Mouse (Mus musculus) limb, embryonic 11.5 days (tissue): ENCODE results near the gene Ttc39b. TPM values are rescaled to one million over a fixed set of nuclear protein-coding genes. Genes with fewer than 3 reads are reported as not detected.

Source experiments
- ATAC-seq: fragments of 200-750 bp; cut with Nextera tagmentation; 2 replicates; pipeline ENCODE4 v1.8.0; 2017; ENCODE audit warnings: low read depth; ENCODE audit not compliant: insufficient number of reproducible peaks, low FRiP score, low TSS enrichment
- DNase-seq: peaks from one replicate; pipeline ENCODE4 v3.0.0-alpha.2; 2015; ENCODE audit warnings: low spot score
- H3K27ac ChIP-seq: fragments of 300-500 bp; sonication (generic); replicated peaks from 2 replicates; pipeline ENCODE4 v1.5.1; 2014; ENCODE audit warnings: low read depth, mild to moderate bottlenecking, low read length
- H3K27me3 ChIP-seq: fragments of 300-500 bp; sonication (generic); 2 replicates; pipeline ENCODE4 v1.6.1; 2014; ENCODE audit warnings: mild to moderate bottlenecking, low read length, mixed read lengths; ENCODE audit not compliant: control insufficient read depth, insufficient read depth
- H3K36me3 ChIP-seq: fragments of 300-500 bp; sonication (generic); 2 replicates; pipeline ENCODE4 v1.6.1; 2014; ENCODE audit warnings: mild to moderate bottlenecking, low read length, moderate library complexity, mixed read lengths; ENCODE audit not compliant: control insufficient read depth, insufficient read depth
- H3K4me1 ChIP-seq: fragments of 300-500 bp; sonication (generic); 2 replicates; pipeline ENCODE4 v1.6.1; 2014; ENCODE audit warnings: low read length, mixed read lengths; ENCODE audit not compliant: control insufficient read depth, insufficient read depth
- H3K4me2 ChIP-seq: fragments of 300-500 bp; sonication (generic); 2 replicates; pipeline ENCODE4 v1.6.1; 2014; ENCODE audit warnings: low read depth, mild to moderate bottlenecking, moderate library complexity; ENCODE audit not compliant: severe bottlenecking
- H3K4me3 ChIP-seq: fragments of 300-500 bp; sonication (generic); 2 replicates; pipeline ENCODE4 v1.5.1; 2014; ENCODE audit warnings: low read depth, low read length
- H3K9ac ChIP-seq: fragments of 300-500 bp; sonication (generic); 2 replicates; pipeline ENCODE4 v1.6.1; 2014; ENCODE audit warnings: mild to moderate bottlenecking, low read length
- H3K9me3 ChIP-seq: fragments of 300-500 bp; sonication (generic); 2 replicates; pipeline ENCODE4 v1.6.1; 2016; ENCODE audit warnings: low read length; ENCODE audit not compliant: control insufficient read depth
- WGBS: fragments of 180-500 bp; shearing (Covaris S2); extraction: QIAGEN DNeasy Blood & Tissue Kit; methylation state at CpG from one replicate; pipeline ENCODE4 v1.1.7; 2014; 5-methylcytosine and 5-hydroxymethylcytosine counted together
- polyA plus RNA-seq: library from polyadenylated mRNA; unstranded; fragments of >200 nt; fragmentation: Nextera tagmentation; extraction: Ambion mirVana; gene quantifications from 2 replicates; pipeline ENCODE4 v1.2.1, GENCODE M21; 2014

Ttc39b gene
- 2.2 and 2.4 TPM in 2 replicates for polyA plus RNA-seq

- no peaks in the 10 kb centered on the region for H3K27me3 ChIP-seq
- WGBS: under 1% methylated on average over 58 of the region's 59 CpGs
- H3K4me2 ChIP-seq: peak within 1 kb of the TSS; percentile 97
- no peak within 1 kb of the TSS for H3K27ac ChIP-seq
- H3K36me3 ChIP-seq: no peaks in the 10 kb centered on the region
- H3K4me1 ChIP-seq: 0 out of 2 replicates have a peak, but pooled peaks cover 5% of the 10 kb centered on the region
- peak; percentile 97 for DNase-seq
- peak within 1 kb of the TSS; percentile 67 for H3K9ac ChIP-seq
- peak within 1 kb of the TSS; percentile 83 for H3K4me3 ChIP-seq
- peak; percentile 93 for ATAC-seq
- no peaks in the 10 kb centered on the region for H3K9me3 ChIP-seq
These were observed at the start of gene Ttc39b for GRCm38 (mm10) chr4:83323910-83324684. TSS of gene Ttc39b (minus strand) at chr4:83324255.

- Histone ChIP-seq H3K4me2 (no peak overlapping the region), H3K27ac (no peak overlapping the region), H3K4me3 (no peak overlapping the region), H3K4me1 (no peaks in the 10 kb centered on the region), H3K9me3 (no peaks in the 10 kb centered on the region), H3K36me3 (no peaks in the 10 kb centered on the region), H3K27me3 (no peaks in the 10 kb centered on the region), H3K9ac (no peak overlapping the region)
- DNase-seq (no peak), ATAC-seq (no peak)
- 68% methylated on average over 4 of the region's 4 CpGs for WGBS
These were observed 49.3 kb upstream of the Ttc39b start for GRCm38 (mm10) chr4:83373381-83373780.

GRCm38 (mm10) chr4:83357738-83358137 is 33.7 kb upstream of the Ttc39b start:
- H3K4me3 ChIP-seq: no peak overlapping the region
- 79% methylated on average over 1 of the region's 1 CpGs for WGBS
- no peak for DNase-seq

GRCm38 (mm10) chr4:83354786-83355185 is 30.7 kb upstream of the Ttc39b start:
- ATAC-seq: no peak
- no peak for DNase-seq
- H3K27me3 ChIP-seq: no peaks in the 10 kb centered on the region
- H3K9me3 ChIP-seq: no peaks in the 10 kb centered on the region
- H3K27ac ChIP-seq: no peak overlapping the region
- no peak overlapping the region for H3K4me2 ChIP-seq
- no peaks in the 10 kb centered on the region for H3K36me3 ChIP-seq
- H3K4me3 ChIP-seq: no peak overlapping the region
- WGBS: 87% methylated on average over 2 of the region's 2 CpGs
- H3K4me1 ChIP-seq: no peaks in the 10 kb centered on the region
- no peak overlapping the region for H3K9ac ChIP-seq

More at GRCm38 (mm10) chr4:83357738-83358137, 33.7 kb upstream of the Ttc39b start:
- no peak overlapping the region for H3K4me2 ChIP-seq
- no peaks in the 10 kb centered on the region for H3K36me3 ChIP-seq
- H3K4me1 ChIP-seq: no peaks in the 10 kb centered on the region
- no peaks in the 10 kb centered on the region for H3K9me3 ChIP-seq
- H3K9ac ChIP-seq: no peak overlapping the region
- no peaks in the 10 kb centered on the region for H3K27me3 ChIP-seq
- H3K27ac ChIP-seq: no peak overlapping the region
- ATAC-seq: no peak

GRCm38 (mm10) chr4:83353949-83354348 is 29.9 kb upstream of the Ttc39b start:
- no peak overlapping the region for H3K4me2 ChIP-seq
- no peaks in the 10 kb centered on the region for H3K27me3 ChIP-seq
- H3K9me3 ChIP-seq: no peaks in the 10 kb centered on the region
- H3K36me3 ChIP-seq: no peaks in the 10 kb centered on the region
- WGBS: 82% methylated on average over 6 of the region's 6 CpGs
- ATAC-seq (no peak), DNase-seq (no peak)
- H3K4me1 ChIP-seq: no peaks in the 10 kb centered on the region
- no peak overlapping the region for H3K4me3 ChIP-seq
- H3K9ac ChIP-seq: no peak overlapping the region
- H3K27ac ChIP-seq: no peak overlapping the region

- Histone ChIP-seq H3K4me1 (no peaks in the 10 kb centered on the region), H3K9me3 (no peaks in the 10 kb centered on the region), H3K4me2 (no peak overlapping the region), H3K36me3 (no peaks in the 10 kb centered on the region), H3K9ac (no peak overlapping the region), H3K27ac (no peak overlapping the region), H3K4me3 (no peak overlapping the region), H3K27me3 (no peaks in the 10 kb centered on the region)
- 94% methylated on average over 12 of the region's 12 CpGs for WGBS
- DNase-seq (no peak), ATAC-seq (no peak)
These were observed 29.2 kb upstream of the Ttc39b start for GRCm38 (mm10) chr4:83353276-83353675.

GRCm38 (mm10) chr4:83350719-83351118 is 26.7 kb upstream of the Ttc39b start:
- 75% methylated on average over 6 of the region's 6 CpGs for WGBS
- Histone ChIP-seq H3K27ac (no peak overlapping the region), H3K9me3 (no peaks in the 10 kb centered on the region), H3K27me3 (no peaks in the 10 kb centered on the region), H3K9ac (no peak overlapping the region), H3K4me1 (no peaks in the 10 kb centered on the region), H3K4me3 (no peak overlapping the region), H3K36me3 (no peaks in the 10 kb centered on the region), H3K4me2 (no peak overlapping the region)
- DNase-seq (no peak), ATAC-seq (no peak)

GRCm38 (mm10) chr4:83348970-83349369 is 24.9 kb upstream of the Ttc39b start:
- no peak overlapping the region for H3K4me3 ChIP-seq
- H3K4me1 ChIP-seq: no peaks in the 10 kb centered on the region
- H3K9me3 ChIP-seq: no peaks in the 10 kb centered on the region
- H3K9ac ChIP-seq: no peak overlapping the region
- no peaks in the 10 kb centered on the region for H3K27me3 ChIP-seq
- H3K27ac ChIP-seq: no peak overlapping the region
- WGBS: 94% methylated on average over 1 of the region's 1 CpGs
- ATAC-seq (no peak), DNase-seq (no peak)
- H3K4me2 ChIP-seq: no peak overlapping the region
- H3K36me3 ChIP-seq: no peaks in the 10 kb centered on the region
